Mouse (Mus musculus) liver, postnatal 0 days (tissue): ENCODE results near the gene Pde1c. TPM values are rescaled to one million over a fixed set of nuclear protein-coding genes. Genes with fewer than 3 reads are reported as not detected.
"Not testable (repeated sequence)": the region's sequence is repeated elsewhere in the genome, so short reads cannot be mapped to it uniquely, and the experiment has no call there.

ENCODE experiments used
- ATAC-seq: fragments of 200-750 bp; cut with Nextera tagmentation; 2 replicates; pipeline ENCODE4 v1.8.0; 2017; ENCODE audit warnings: mild to moderate bottlenecking, moderate library complexity
- DNase-seq: peaks from one replicate; pipeline ENCODE4 v3.0.0-alpha.2; 2016
- H3K27ac ChIP-seq: fragments of 300-500 bp; sonication (generic); 2 replicates; pipeline ENCODE4 v1.5.1; 2014; ENCODE audit warnings: antibody characterized with exemption, moderate library complexity, mild to moderate bottlenecking, low read depth
- H3K27me3 ChIP-seq: fragments of 300-500 bp; sonication (generic); 2 replicates; pipeline ENCODE4 v1.6.1; 2014; ENCODE audit warnings: low read length, control low read depth, mixed read lengths; ENCODE audit not compliant: insufficient read depth
- H3K36me3 ChIP-seq: fragments of 300-500 bp; sonication (generic); replicated peaks from 2 replicates; pipeline ENCODE4 v1.6.1; 2014; ENCODE audit warnings: mild to moderate bottlenecking, control low read depth, low read length, moderate library complexity, mixed read lengths; ENCODE audit not compliant: insufficient read depth
- H3K4me1 ChIP-seq: fragments of 300-500 bp; sonication (generic); 2 replicates; pipeline ENCODE4 v1.6.1; 2014; ENCODE audit warnings: antibody characterized with exemption, mild to moderate bottlenecking, control low read depth; ENCODE audit not compliant: insufficient read depth
- H3K4me2 ChIP-seq: fragments of 300-500 bp; sonication (generic); 2 replicates; pipeline ENCODE4 v1.6.1; 2014; ENCODE audit warnings: low read depth, mild to moderate bottlenecking, low read length, moderate library complexity, mixed read lengths
- H3K4me3 ChIP-seq: fragments of 300-500 bp; sonication (generic); 2 replicates; pipeline ENCODE4 v1.5.1; 2014; ENCODE audit warnings: low read depth, low read length
- H3K9ac ChIP-seq: fragments of 300-500 bp; sonication (generic); replicated peaks from 2 replicates; pipeline ENCODE4 v1.6.1; 2014; ENCODE audit warnings: mild to moderate bottlenecking, moderate library complexity
- H3K9me3 ChIP-seq: fragments of 300-500 bp; sonication (generic); 2 replicates; pipeline ENCODE4 v1.6.1; 2016; ENCODE audit warnings: mild to moderate bottlenecking, control low read depth, low read length, mixed read lengths
- CTCF ChIP-seq: sonication (generic); IDR thresholded peaks from 2 replicates; pipeline ENCODE4 v1.5.1; 2016; ENCODE audit warnings: antibody characterized with exemption, low read depth
- EP300 ChIP-seq: IDR thresholded peaks from 2 replicates; pipeline ENCODE4 v1.6.1; 2016; ENCODE audit warnings: antibody characterized with exemption, low read depth, mild to moderate bottlenecking
- WGBS: fragments of 180-500 bp; shearing (Covaris S2); extraction: QIAGEN DNeasy Blood & Tissue Kit; methylation state at CpG from one replicate; pipeline ENCODE4 v1.1.7; 2014; ENCODE audit not compliant: insufficient replicate concordance; 5-methylcytosine and 5-hydroxymethylcytosine counted together
- polyA plus RNA-seq: library from polyadenylated mRNA; unstranded; fragments of >200 nt; fragmentation: Nextera tagmentation; extraction: Ambion mirVana; gene quantifications from 2 replicates; pipeline ENCODE4 v1.2.1, GENCODE M21; 2015

The Pde1c gene
- polyA plus RNA-seq, result 0.39 and 0.58 TPM in 2 replicates

DNA sequence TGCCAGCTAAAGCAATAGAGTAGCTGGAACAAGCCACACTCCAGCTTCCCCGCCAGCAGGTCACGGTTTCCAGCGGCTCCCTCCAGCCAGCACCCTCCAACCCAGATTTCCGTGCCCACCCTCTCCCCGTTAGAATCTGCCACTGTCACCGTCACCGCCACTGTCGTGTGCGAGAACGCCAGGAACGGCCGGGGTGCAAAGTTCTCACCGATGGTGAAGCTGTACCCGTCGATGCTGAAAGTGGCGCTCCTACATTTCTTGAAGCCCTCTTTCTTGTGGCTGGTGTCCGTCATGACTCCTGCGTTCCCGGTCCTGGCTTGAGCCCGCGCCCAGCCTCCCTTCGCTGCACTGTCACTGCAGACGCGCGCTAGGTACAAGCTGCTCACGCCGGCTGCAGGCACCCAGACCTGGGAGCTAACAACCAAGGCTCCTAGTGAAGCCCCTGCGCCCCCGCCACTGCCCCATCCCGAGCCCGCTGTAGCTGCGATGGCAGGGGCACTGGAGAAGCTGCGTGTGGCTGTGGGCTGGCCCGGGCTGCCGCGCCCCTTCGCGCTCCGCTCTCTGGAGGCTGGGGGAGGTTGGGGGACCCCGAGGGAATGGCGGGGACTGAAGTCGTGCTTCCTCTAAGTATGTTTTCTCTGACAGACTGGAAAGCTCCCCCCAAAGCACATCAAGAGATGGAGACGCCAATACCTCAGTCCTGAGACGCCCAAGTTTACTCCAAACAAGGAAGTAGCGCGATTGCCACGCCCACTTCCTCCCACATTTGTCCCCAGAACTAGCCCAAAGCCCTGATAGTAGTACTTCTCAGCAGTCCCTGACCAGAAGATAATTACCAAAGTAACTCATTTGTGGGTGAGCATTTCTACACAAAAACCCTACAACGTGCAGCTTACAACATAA is at the start of gene Pde1c:
TSS of gene Pde1c (minus strand) at position 634 of the 903 bp plus-strand sequence.
- no peak for TF ChIP-seq EP300
- Histone ChIP-seq H3K27ac (no peak within 1 kb of the TSS), H3K9ac (peak within 1 kb of the TSS; percentile 46), H3K9me3 (no peaks in the 10 kb centered on the region), H3K4me1 (peaks cover 5% of the 10 kb centered on the region), H3K4me3 (peak within 1 kb of the TSS; percentile 63), H3K27me3 (no peaks in the 10 kb centered on the region), H3K36me3 (no peaks in the 10 kb centered on the region), H3K4me2 (peak within 1 kb of the TSS; percentile 95)
- WGBS, result under 1% methylated on average over 48 of the region's 48 CpGs
- peak; percentile 63 for DNase-seq
- peak; percentile 53 for ATAC-seq

DNA sequence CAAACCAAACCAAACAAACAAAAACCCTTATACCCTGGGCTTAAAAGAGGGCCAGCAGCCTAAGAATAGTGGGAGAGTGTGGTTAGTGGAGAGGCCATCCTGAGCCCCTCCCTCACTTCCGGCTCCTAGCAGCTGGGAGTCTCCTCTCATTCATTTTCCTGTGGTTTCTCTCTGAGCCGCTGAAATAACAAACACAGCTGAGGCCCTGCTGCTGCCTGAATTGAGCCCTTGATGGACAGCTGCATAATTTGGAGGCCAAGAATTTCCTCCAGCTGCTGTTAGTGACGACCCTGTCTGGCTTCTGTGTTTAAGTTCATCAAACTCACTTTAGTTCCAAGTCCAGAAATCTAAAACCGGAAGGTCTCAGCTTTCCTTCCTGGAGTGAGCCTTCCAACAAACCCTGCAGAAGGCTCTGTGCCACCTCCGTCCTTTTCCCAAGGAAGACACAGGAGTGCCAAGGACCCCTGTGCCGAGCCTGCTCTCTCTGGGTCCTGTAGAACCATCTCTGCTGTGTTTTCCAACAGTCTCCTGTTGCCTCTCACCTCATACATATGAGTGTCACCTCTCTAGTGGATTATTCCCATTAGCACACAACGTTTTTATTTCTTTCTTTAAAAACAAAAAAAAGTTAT is 48.2 kb upstream of the Pde1c start:
- no peak overlapping the region for H3K9ac ChIP-seq
- peaks cover 17% of the 10 kb centered on the region for H3K4me1 ChIP-seq
- no peaks in the 10 kb centered on the region for H3K9me3 ChIP-seq
- H3K4me3 ChIP-seq, result no peak overlapping the region
- DNase-seq (no peak), ATAC-seq (no peak)
- peak overlapping the region; percentile 22; the same call in 1 of the 2 replicates for H3K4me2 ChIP-seq
- no peaks in the 10 kb centered on the region for H3K36me3 ChIP-seq
- 19% methylated on average over 7 of the region's 7 CpGs for WGBS
- H3K27ac ChIP-seq, result no peak overlapping the region
- TF ChIP-seq CTCF (no peak), EP300 (no peak)
- H3K27me3 ChIP-seq, result no peaks in the 10 kb centered on the region

DNA sequence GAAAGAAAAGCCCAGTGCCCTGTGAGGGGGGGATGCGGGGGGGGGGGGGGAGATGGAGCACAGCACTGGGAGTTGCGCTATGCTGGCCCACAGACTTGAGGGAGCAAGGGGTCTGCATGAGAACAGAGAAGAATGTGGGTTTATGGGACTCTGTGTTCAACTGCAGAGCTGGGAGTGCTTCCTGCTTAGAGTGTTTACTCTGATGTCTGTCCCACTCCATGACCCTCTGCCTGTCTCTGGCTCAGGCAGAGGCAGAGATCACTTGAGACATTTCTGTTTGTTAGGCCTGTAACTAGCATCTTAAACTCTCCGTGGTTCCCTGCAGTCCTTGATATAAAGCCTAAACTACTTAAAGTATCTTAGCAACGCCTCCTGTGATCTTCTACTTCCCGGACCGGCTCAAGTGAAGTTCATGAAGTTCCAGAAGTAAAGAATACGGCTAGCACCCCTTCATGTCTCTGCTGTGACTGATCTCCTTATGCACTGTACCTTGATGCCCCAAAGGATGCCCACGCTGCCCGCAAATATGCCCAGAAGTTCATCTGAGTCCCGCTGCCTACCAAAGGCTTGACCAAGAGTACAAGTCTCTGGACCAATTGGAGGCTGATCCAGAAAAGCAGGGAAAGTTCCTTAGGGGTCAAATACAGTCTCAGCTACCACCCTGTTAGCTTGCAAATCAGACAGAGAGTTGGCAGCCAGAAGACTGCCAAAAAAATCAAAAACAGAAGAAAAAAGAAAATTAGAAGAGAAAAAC is 47.5 kb upstream of the Pde1c start:
- Histone ChIP-seq H3K4me2 (no peak overlapping the region), H3K9me3 (no peaks in the 10 kb centered on the region), H3K4me3 (no peak overlapping the region), H3K36me3 (no peaks in the 10 kb centered on the region), H3K4me1 (peaks cover 17% of the 10 kb centered on the region), H3K27me3 (no peaks in the 10 kb centered on the region), H3K27ac (0 out of 2 replicates have a peak overlapping the region, but pooled peaks have one; percentile 22), H3K9ac (no peak overlapping the region)
- TF ChIP-seq EP300 (no peak), CTCF (no peak)
- 53% methylated on average over 9 of the region's 10 CpGs for WGBS
- DNase-seq, result no peak
- no peak for ATAC-seq

DNA sequence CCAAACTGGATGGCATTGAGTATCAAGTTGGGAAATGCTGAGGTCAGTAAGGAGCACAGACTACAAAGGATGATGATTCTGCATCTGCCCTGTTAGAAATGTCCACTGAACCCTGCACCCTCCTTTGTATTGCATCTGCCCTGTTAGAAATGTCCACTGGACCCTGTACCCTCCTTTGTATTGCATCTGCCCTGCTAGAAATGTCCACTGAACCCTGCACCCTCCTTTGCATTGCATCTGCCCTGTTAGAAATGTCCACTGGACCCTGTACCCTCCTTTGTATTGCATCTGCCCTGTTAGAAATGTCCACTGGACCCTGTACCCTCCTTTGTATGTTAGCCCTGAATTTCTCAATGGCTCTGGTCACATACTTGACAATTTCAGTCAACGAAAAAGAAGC is 40.6 kb upstream of the Pde1c start:
- TF ChIP-seq EP300, result peak; percentile 78
- not testable (repeated sequence) for H3K9ac ChIP-seq, H3K4me3 ChIP-seq, DNase-seq, H3K36me3 ChIP-seq, H3K4me1 ChIP-seq, H3K4me2 ChIP-seq, H3K27me3 ChIP-seq, H3K9me3 ChIP-seq
- WGBS, result 51% methylated on average over 1 of the region's 1 CpGs
- 0 out of 2 replicates have a peak overlapping the region, but pooled peaks have one; percentile 20 for H3K27ac ChIP-seq
- peak; percentile 98 for ATAC-seq

DNA sequence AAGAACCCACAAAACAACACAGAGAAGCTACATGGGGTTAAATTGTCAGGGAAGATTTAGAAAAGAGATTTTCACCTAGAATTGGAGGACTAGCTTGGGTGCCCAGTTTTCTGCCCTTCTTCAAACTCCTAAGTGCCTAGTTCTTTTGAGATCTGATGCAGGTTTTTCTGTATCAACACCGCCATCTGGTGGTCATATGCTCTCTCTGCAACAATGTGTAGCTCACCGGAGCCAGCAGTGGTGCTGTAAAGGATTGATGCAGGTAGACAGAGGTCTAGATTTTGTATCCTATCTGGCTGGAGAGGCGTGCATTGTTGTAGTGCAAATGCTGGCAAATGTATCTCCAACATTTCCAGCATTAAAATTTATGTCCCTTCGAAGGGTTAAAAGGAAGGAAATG is 39.4 kb upstream of the Pde1c start:
- H3K4me1 ChIP-seq, result peaks cover 4% of the 10 kb centered on the region; the same call in 1 of the 2 replicates
- WGBS, result 4% methylated on average over 4 of the region's 4 CpGs
- DNase-seq (peak; percentile 62), ATAC-seq (no peak)
- no peaks in the 10 kb centered on the region for H3K9me3 ChIP-seq
- no peak overlapping the region for H3K27ac ChIP-seq
- H3K4me2 ChIP-seq, result no peak overlapping the region
- no peak for TF ChIP-seq EP300
- TF ChIP-seq CTCF, result peak; percentile 89
- H3K4me3 ChIP-seq, result no peak overlapping the region
- no peak overlapping the region for H3K9ac ChIP-seq
- no peaks in the 10 kb centered on the region for H3K36me3 ChIP-seq
- H3K27me3 ChIP-seq, result no peaks in the 10 kb centered on the region

DNA sequence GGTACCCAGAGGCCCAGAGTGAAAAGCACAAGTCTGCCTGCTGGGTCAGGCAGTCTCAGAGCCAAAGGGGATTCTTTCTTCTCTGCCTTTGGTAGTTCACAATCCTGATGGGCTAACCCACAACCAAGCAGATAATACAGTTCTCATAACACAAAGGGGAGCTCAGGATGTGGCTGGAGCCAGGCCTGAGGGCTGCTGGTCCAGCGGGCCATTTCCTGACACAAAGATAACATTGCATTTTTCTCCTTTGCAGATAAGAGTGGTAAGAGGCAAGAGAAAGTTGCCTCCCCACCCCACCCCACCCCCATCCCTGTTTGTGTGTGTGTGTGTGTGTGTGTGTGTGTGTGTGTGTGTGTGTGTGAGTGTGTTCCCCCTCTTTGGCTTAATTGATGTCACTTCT is 10.7 kb upstream of the Pde1c start:
- H3K4me3 ChIP-seq, result no peak overlapping the region
- no peaks in the 10 kb centered on the region for H3K36me3 ChIP-seq
- no peak overlapping the region for H3K27ac ChIP-seq
- no peak for ATAC-seq
- TF ChIP-seq CTCF, result no peak
- no peak for TF ChIP-seq EP300
- H3K9me3 ChIP-seq, result no peaks in the 10 kb centered on the region
- no peak overlapping the region for H3K9ac ChIP-seq
- no peaks in the 10 kb centered on the region for H3K27me3 ChIP-seq
- no peak overlapping the region for H3K4me2 ChIP-seq
- DNase-seq, result no peak
- WGBS, result 18% methylated on average over 1 of the region's 1 CpGs
- H3K4me1 ChIP-seq, result no peaks in the 10 kb centered on the region
